Mouse (Mus musculus) kidney, embryonic 14.5 days (tissue): ENCODE data around the gene Lmntd1. TPM values are rescaled to one million over a fixed set of nuclear protein-coding genes. Genes with fewer than 3 reads are reported as not detected.
"Not testable (repeated sequence)": the region's sequence is repeated elsewhere in the genome, so short reads cannot be mapped to it uniquely, and the experiment has no call there.

Experiments
- ATAC-seq: fragments of 200-750 bp; cut with Nextera tagmentation; 2 replicates; pipeline ENCODE4 v1.8.0; 2017; ENCODE audit warnings: moderate number of reproducible peaks, mild to moderate bottlenecking, moderate TSS enrichment, moderate library complexity; ENCODE audit not compliant: low FRiP score, low TSS enrichment
- H3K27ac ChIP-seq: fragments of 300-500 bp; sonication (generic); 2 replicates; pipeline ENCODE4 v1.5.1; 2014; ENCODE audit warnings: low read depth, mild to moderate bottlenecking, low read length, moderate library complexity, mixed read lengths
- H3K27me3 ChIP-seq: fragments of 300-500 bp; sonication (generic); 2 replicates; pipeline ENCODE4 v1.6.1; 2014; ENCODE audit warnings: mild to moderate bottlenecking, low read length; ENCODE audit not compliant: control insufficient read depth, insufficient read depth
- H3K36me3 ChIP-seq: fragments of 300-500 bp; sonication (generic); 2 replicates; pipeline ENCODE4 v1.6.1; 2014; ENCODE audit warnings: low read length, mixed read lengths; ENCODE audit not compliant: control insufficient read depth, insufficient read depth
- H3K4me1 ChIP-seq: fragments of 300-500 bp; sonication (generic); 2 replicates; pipeline ENCODE4 v1.6.1; 2014; ENCODE audit warnings: low read length, mixed read lengths; ENCODE audit not compliant: control insufficient read depth, insufficient read depth
- H3K4me2 ChIP-seq: fragments of 300-500 bp; sonication (generic); replicated peaks from 2 replicates; pipeline ENCODE4 v1.6.1; 2014; ENCODE audit warnings: low read depth, mild to moderate bottlenecking, low read length
- H3K4me3 ChIP-seq: fragments of 300-500 bp; sonication (generic); 2 replicates; pipeline ENCODE4 v1.5.1; 2014; ENCODE audit warnings: mild to moderate bottlenecking, low read length
- H3K9ac ChIP-seq: fragments of 300-500 bp; sonication (generic); 2 replicates; pipeline ENCODE4 v1.6.1; 2014; ENCODE audit warnings: low read depth, mild to moderate bottlenecking, low read length, moderate library complexity
- H3K9me3 ChIP-seq: fragments of 300-500 bp; sonication (generic); 2 replicates; pipeline ENCODE4 v1.6.1; 2016; ENCODE audit warnings: low read length; ENCODE audit not compliant: control insufficient read depth
- WGBS: fragments of 180-500 bp; shearing (Covaris S2); extraction: QIAGEN DNeasy Blood & Tissue Kit; methylation state at CpG from one replicate; pipeline ENCODE4 v1.1.7; 2014; 5-methylcytosine and 5-hydroxymethylcytosine counted together
- polyA plus RNA-seq: library from polyadenylated mRNA; unstranded; fragments of >200 nt; fragmentation: Nextera tagmentation; extraction: Ambion mirVana; gene quantifications from 2 replicates; pipeline ENCODE4 v1.2.1, GENCODE M21; 2014

Lmntd1 gene
- polyA plus RNA-seq, 1 experiment from 2014 or later: 2.0 TPM

DNA sequence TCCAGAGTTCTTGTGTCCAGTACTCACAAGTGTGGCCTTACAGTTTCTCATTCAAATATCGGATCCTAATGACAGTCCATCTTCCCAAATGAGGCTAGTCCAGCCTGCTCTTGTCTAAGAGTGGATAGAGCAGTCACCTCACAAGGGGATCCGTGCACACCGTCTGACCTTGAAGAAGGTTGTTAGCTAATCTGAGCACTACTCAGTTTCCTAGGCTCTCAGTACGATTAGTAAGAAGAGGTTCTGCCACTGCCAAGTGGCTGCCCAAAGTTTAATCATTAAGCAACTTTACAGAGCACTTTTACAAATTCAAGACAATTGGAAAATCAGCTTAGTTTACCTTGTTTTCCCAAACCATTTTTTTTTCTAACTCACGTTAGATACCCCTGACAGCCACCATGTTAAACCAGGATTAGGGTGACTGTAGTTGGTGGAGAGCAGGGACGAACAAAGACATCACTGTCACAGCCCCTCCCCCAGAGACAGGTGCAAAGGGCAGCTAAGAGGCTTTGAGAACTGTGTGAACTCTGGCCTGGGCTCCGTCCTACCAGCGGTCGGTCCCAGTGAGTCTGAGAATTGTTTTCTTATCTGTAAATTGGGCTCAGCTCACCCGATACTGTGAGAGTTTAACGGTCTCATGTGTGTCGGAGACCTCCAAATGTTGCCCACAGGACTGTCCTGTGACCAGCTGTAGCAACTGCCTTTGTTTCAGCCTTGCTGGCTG is 275.4 kb downstream of the Lmntd1 start:
- Histone ChIP-seq H3K9ac (no peak overlapping the region), H3K4me2 (no peak overlapping the region), H3K4me1 (no peaks in the 10 kb centered on the region; the same call in 1 of the 2 replicates), H3K9me3 (no peaks in the 10 kb centered on the region), H3K27ac (no peak overlapping the region), H3K36me3 (no peaks in the 10 kb centered on the region), H3K27me3 (no peaks in the 10 kb centered on the region), H3K4me3 (no peak overlapping the region)
- WGBS: 40% methylated on average over 12 of the region's 12 CpGs
- ATAC-seq: no peak

DNA sequence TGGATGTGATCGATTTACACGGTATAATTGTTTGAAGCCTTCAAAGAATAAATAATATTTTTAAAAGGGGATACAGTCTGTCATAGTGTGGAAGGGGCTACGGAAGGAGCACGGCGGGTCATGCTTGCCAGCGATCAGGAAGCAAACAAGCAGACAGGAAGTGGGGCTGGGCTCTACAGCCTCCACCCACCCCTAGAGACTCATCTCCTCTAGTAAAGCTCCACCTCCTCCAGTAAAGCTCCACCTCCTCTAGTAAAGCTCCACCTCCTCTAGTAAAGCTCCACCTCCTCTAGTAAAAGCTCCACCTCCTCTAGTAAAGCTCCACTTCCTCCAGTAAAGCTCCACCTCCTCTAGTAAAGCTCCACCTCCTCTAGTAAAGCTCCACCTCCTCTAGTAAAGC is 276.6 kb downstream of the Lmntd1 start:
- H3K4me1 ChIP-seq, H3K9ac ChIP-seq, H3K27me3 ChIP-seq, H3K9me3 ChIP-seq, H3K27ac ChIP-seq, H3K36me3 ChIP-seq, H3K4me2 ChIP-seq, ATAC-seq, H3K4me3 ChIP-seq: not testable (repeated sequence)
- WGBS: 80% methylated on average over 6 of the region's 6 CpGs

DNA sequence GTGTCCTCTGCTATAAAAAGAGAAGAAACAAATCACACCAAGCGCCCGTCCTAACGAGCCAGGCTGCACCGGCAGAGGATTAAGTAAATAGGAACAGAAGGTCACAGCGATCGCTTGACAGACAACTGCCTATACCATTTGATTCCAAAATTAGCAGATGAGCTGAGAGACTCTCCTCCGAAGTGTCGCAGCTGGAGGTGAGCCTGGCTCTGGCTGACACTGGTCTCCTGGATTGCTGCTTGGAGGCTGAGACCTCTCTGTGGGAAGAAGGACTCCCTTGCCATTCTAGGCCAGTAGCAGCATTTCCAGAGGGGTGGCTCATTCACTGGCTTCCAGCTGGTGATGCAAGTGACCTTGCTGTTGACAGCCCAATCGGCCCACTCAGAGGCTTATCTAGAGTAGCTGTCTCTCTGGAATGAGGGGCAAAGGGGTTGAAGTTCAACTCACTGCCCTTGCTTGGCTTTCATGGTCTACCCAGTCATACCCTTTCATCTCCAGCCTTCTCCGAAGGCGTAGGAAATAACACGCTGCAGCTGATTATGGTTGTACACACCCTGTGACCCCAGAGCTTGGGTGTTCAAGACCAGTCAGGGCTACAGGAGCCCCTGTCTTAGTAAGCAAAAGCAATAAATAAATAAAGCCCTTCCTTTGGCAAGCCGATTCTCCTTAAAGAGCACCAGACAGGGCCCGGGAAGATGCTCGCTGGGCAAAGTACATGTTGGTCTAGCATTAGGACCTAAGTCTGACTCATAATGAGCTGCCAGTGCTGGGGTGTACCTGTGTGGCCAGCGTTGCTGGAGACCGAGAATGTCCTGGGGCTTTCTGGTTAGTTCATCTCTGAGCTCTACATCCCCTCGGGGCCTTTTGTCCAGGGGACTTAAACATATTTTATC is 278.0 kb downstream of the Lmntd1 start:
- H3K27me3 ChIP-seq: no peaks in the 10 kb centered on the region
- no peak for ATAC-seq
- no peak overlapping the region for H3K9ac ChIP-seq
- no peaks in the 10 kb centered on the region for H3K9me3 ChIP-seq
- no peaks in the 10 kb centered on the region for H3K36me3 ChIP-seq
- H3K4me2 ChIP-seq: no peak overlapping the region
- no peak overlapping the region for H3K27ac ChIP-seq
- H3K4me1 ChIP-seq: no peaks in the 10 kb centered on the region; the same call in 1 of the 2 replicates
- H3K4me3 ChIP-seq: no peak overlapping the region
- 67% methylated on average over 18 of the region's 18 CpGs for WGBS

DNA sequence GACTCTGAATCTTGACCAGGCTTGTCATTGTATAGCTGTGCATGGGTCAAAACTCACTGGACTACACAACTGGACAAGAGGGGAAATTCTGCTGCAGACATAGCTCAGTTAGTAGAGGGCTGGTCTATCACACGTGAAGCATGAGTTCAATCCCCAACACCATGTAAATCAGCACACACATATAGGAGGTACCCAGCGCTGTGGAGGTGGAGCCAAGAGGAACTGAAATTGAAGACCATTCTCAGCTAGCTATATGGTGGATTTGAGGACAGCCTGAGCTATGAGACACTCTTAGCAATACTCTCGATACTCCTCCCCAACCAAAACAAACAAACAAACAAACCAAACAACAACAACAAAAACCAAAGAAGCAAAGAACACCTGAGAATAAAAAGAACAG is 279.9 kb downstream of the Lmntd1 start:
- H3K9me3 ChIP-seq: no peaks in the 10 kb centered on the region
- WGBS: 83% methylated on average over 3 of the region's 3 CpGs
- H3K9ac ChIP-seq: no peak overlapping the region
- no peak overlapping the region for H3K27ac ChIP-seq
- no peak for ATAC-seq
- no peaks in the 10 kb centered on the region for H3K36me3 ChIP-seq
- H3K27me3 ChIP-seq: no peaks in the 10 kb centered on the region
- H3K4me1 ChIP-seq: no peaks in the 10 kb centered on the region; the same call in 1 of the 2 replicates
- H3K4me3 ChIP-seq: no peak overlapping the region
- H3K4me2 ChIP-seq: no peak overlapping the region

DNA sequence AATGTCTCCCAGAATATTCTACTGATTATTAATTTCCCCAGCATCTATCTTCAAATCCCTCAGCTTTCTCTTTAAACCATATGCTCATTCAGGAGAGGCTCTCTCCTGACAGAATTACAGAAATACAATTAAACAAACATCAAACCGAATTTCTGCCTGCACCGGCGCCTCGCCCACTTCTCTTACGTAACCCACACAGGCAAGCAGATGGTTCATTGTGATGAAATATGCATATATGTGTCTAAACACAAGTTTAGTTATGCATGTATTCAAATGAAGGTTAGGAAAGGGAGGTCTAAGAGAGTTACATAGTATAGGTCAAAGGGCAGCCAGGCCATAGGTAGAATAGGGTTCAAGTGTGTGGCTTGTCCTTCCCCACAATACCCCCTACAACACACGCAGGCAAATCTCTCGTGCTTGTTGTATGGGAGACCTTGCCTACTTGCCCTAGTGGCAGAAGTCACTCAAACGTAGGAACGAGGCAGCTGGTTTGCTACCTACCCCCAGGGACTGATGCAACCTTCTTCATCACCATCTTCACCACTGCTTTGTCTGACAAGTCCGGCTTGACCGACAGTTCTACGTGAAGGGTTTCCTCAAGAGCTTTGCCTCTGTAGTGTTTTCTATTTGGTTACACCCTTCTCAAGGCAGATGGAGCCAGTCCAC is 287.8 kb downstream of the Lmntd1 start:
- no peak overlapping the region for H3K4me2 ChIP-seq
- 90% methylated on average over 12 of the region's 12 CpGs for WGBS
- no peaks in the 10 kb centered on the region for H3K9me3 ChIP-seq
- H3K36me3 ChIP-seq: no peaks in the 10 kb centered on the region
- H3K27me3 ChIP-seq: no peaks in the 10 kb centered on the region
- no peak overlapping the region for H3K4me3 ChIP-seq
- no peak overlapping the region for H3K27ac ChIP-seq
- no peak overlapping the region for H3K9ac ChIP-seq
- H3K4me1 ChIP-seq: no peaks in the 10 kb centered on the region
- ATAC-seq: no peak

DNA sequence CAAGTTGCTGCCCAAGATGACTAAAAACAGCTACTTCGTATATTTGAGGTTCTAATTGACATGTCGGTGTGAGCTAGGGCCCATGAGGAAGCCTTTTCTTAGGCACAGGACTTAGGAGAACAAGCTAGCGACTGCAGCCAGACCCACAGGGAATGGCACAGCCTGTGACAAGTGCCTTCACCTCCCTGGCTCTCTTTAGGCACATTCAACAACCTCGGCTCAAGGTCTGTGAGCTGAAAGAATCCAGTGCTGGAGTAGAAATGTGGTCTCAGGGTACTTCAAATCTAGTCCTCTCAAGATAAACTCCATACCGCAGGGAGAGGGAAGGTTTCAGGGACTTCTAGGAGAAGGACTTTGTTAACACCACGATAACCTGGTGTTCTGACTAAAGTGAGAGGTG is 289.0 kb downstream of the Lmntd1 start:
- WGBS: 62% methylated on average over 6 of the region's 6 CpGs
- no peak overlapping the region for H3K4me3 ChIP-seq

DNA sequence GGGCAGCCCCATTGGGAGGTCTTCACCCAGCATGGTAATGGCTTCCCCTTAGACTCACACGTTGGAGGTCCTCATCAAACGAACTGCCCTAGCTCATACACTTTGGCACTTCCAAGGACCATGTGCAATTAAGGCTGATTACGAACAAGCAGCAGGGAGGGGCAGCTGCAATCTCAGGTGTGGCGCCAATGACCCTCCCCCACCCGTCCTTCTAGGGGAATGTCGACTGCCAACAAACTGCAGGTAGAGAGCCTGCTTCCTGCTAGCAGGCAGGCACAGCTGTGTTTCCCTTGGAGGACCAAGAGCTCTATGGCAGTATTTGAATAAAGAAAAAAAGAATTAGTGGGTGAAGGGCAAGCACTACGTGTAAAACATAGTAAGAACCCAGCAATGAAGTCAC is 289.6 kb downstream of the Lmntd1 start:
- Histone ChIP-seq H3K27me3 (no peaks in the 10 kb centered on the region), H3K4me1 (no peaks in the 10 kb centered on the region), H3K36me3 (no peaks in the 10 kb centered on the region), H3K9ac (no peak overlapping the region), H3K4me2 (no peak overlapping the region), H3K4me3 (no peak overlapping the region), H3K27ac (no peak overlapping the region), H3K9me3 (no peaks in the 10 kb centered on the region)
- 32% methylated on average over 7 of the region's 7 CpGs for WGBS
- no peak for ATAC-seq

More for the DNA sequence above, 289.0 kb downstream of the Lmntd1 start:
- Histone ChIP-seq H3K4me1 (no peaks in the 10 kb centered on the region), H3K36me3 (no peaks in the 10 kb centered on the region), H3K4me2 (no peak overlapping the region), H3K9me3 (no peaks in the 10 kb centered on the region), H3K9ac (no peak overlapping the region), H3K27me3 (no peaks in the 10 kb centered on the region), H3K27ac (no peak overlapping the region)
- no peak for ATAC-seq

DNA sequence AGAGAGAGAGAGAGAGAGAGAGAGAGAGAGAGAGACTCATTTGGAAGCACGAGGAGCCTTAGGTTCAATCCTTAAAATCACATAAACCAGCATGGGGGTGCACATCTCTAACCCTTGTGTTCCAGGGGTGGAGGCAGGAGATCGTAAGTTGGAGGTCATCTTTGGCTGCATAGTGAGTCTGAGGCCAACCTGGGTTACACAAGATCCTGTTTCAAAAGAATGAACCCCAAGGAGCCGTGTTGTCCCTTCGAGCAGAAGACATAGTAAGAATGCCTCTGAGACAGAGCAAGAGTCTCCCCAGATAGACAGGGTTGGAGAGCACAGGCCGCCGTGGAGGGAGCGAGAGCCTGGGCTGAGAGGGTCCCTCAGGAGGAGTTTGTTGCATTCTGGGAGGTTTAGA is 291.9 kb downstream of the Lmntd1 start:
- no peak overlapping the region for H3K4me2 ChIP-seq
- 88% methylated on average over 7 of the region's 7 CpGs for WGBS
- H3K27me3 ChIP-seq: no peaks in the 10 kb centered on the region
- no peak overlapping the region for H3K4me3 ChIP-seq
- no peaks in the 10 kb centered on the region for H3K9me3 ChIP-seq
- H3K9ac ChIP-seq: no peak overlapping the region
- H3K36me3 ChIP-seq: no peaks in the 10 kb centered on the region
- no peak for ATAC-seq
- no peaks in the 10 kb centered on the region for H3K4me1 ChIP-seq
- no peak overlapping the region for H3K27ac ChIP-seq

DNA sequence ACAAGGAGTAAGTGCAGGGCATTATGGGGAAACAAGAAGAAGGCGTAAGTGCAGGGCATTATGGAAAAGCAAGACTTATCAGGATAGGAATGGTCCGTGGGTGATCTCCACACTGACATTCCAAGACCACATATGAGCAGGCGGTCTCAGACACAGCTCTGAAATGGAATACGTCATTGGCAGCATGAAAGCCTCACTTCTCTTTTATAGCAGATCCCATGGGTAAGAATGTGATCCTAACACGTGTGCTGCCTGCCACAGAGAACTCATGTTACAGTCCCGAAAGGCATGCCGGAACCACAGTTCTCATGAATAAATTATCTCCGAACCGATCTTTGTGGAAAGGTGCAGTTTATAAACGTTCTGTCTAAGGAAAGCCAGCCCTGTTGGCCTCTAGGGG is 294.0 kb downstream of the Lmntd1 start:
- Histone ChIP-seq H3K36me3 (no peaks in the 10 kb centered on the region), H3K4me3 (no peak overlapping the region), H3K4me2 (no peak overlapping the region), H3K27ac (no peak overlapping the region), H3K9ac (no peak overlapping the region), H3K4me1 (no peaks in the 10 kb centered on the region), H3K27me3 (no peaks in the 10 kb centered on the region), H3K9me3 (no peaks in the 10 kb centered on the region)
- WGBS: 80% methylated on average over 10 of the region's 10 CpGs
- no peak for ATAC-seq
